Mouse (Mus musculus): Measurements from ENCODE around the gene Vps18. TPM values are rescaled to one million over a fixed set of nuclear protein-coding genes. Genes with fewer than 3 reads are reported as not detected.

Vps18 gene
- polyA plus RNA-seq, 1 experiment from 2014 or later: 22.6 TPM

DNA sequence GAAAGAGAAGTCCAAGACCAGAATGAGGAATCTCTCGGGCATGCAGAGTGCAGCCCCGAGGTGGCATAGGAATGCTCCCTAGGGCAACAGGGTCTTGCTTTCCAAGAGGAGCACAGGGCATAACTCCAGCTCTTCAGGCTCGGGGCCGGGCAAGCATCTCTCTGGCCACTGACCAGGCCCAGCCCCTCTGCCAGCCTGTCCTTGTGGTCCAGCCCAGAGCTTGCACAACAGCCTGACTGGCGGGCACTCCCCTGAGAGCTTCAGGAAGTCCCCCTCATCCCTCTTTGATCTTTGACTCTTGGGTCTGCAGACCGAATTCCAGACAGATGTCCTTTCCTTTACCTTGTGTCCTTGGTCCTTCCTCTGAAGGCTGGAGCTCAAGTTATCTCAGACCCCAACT lies 14.3 kb downstream of the Vps18 start:
- Histone ChIP-seq H3K27ac (replicated peaks; ENCODE audit: low read depth, low read length) (no peak overlapping the region), H3K36me3 (ENCODE audit: control insufficient read depth, insufficient read depth, low read length) (peaks cover 18% of the 10 kb centered on the region), H3K4me1 (ENCODE audit: control insufficient read depth, insufficient read depth, low read length) (peaks cover 12% of the 10 kb centered on the region; the same call in 1 of the 2 replicates), H3K4me3 (replicated peaks; ENCODE audit: low read depth, low read length) (no peak overlapping the region), H3K27me3 (ENCODE audit: control insufficient read depth, insufficient read depth, low read length) (no peaks in the 10 kb centered on the region), H3K9ac (replicated peaks; ENCODE audit: low read length) (no peak overlapping the region), H3K9me3 (ENCODE audit: control insufficient read depth, low read length) (no peaks in the 10 kb centered on the region), H3K4me2 (ENCODE audit: low read length) (no peak overlapping the region)
- 79% methylated on average over 6 of the region's 6 CpGs for WGBS
- no peak for ATAC-seq (ENCODE audit: low FRiP score, low TSS enrichment)
- DNase-seq: no peak

DNA sequence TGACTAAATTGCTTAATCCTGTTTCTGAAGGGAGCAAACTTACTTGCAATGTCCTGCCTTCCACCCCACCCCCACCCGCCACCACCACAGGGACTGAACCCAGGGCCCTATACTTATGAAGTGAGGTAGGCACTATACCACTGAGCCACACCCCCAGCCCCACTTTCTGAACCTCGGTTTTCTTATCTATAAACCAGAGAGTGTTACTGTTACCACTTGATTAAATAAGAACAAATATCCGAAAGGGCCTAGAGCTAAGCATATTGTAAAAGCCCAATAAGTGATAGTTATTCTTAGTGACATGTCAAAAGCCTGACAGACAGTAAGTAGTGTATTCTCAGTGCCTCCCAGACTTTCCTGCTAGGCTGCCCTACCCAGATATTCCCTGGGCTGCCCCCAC lies 15.9 kb downstream of the Vps18 start:
- H3K9me3 ChIP-seq (ENCODE audit: control insufficient read depth, low read length): no peaks in the 10 kb centered on the region
- H3K27me3 ChIP-seq (ENCODE audit: control insufficient read depth, insufficient read depth, low read length): no peaks in the 10 kb centered on the region
- peaks cover 12% of the 10 kb centered on the region; the same call in 1 of the 2 replicates for H3K4me1 ChIP-seq (ENCODE audit: control insufficient read depth, insufficient read depth, low read length)
- no peak for DNase-seq
- H3K4me3 ChIP-seq (replicated peaks; ENCODE audit: low read depth, low read length): no peak overlapping the region
- H3K27ac ChIP-seq (replicated peaks; ENCODE audit: low read depth, low read length): no peak overlapping the region
- peaks cover 4% of the 10 kb centered on the region for H3K36me3 ChIP-seq (ENCODE audit: control insufficient read depth, insufficient read depth, low read length)
- no peak overlapping the region for H3K9ac ChIP-seq (replicated peaks; ENCODE audit: low read length)
- H3K4me2 ChIP-seq (ENCODE audit: low read length): no peak overlapping the region
- WGBS: 54% methylated on average over 3 of the region's 3 CpGs
- ATAC-seq (ENCODE audit: low FRiP score, low TSS enrichment): no peak

DNA sequence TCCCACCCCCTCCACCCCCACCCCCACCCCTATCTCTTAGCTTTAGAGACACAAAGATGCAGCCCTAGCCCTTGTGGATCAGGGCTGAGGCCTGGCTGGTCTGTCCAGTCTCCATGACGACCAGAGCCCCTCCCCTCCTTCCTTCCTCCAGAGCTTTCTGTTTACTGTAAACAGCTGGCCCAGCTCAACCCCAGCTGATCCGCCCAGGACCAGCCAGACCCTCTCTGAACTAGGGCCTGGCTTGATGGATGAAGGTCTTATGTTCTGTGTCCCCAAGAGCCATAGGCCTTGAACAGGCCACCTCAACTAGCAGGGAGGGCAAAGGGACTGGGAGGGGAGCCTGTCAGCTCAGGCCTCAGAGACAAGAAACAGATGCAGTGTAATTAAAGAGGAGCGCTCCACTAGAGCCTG lies 16.3 kb downstream of the Vps18 start:
- Histone ChIP-seq H3K4me1 (ENCODE audit: control insufficient read depth, insufficient read depth, low read length) (peaks cover 12% of the 10 kb centered on the region; the same call in 1 of the 2 replicates), H3K27me3 (ENCODE audit: control insufficient read depth, insufficient read depth, low read length) (no peaks in the 10 kb centered on the region), H3K4me2 (ENCODE audit: low read length) (no peak overlapping the region), H3K9ac (replicated peaks; ENCODE audit: low read length) (no peak overlapping the region), H3K4me3 (replicated peaks; ENCODE audit: low read depth, low read length) (no peak overlapping the region), H3K9me3 (ENCODE audit: control insufficient read depth, low read length) (no peaks in the 10 kb centered on the region), H3K27ac (replicated peaks; ENCODE audit: low read depth, low read length) (no peak overlapping the region), H3K36me3 (ENCODE audit: control insufficient read depth, insufficient read depth, low read length) (no peaks in the 10 kb centered on the region)
- 23% methylated on average over 3 of the region's 3 CpGs for WGBS
- peak; percentile 46 for DNase-seq
- ATAC-seq (ENCODE audit: low FRiP score, low TSS enrichment): no peak

DNA sequence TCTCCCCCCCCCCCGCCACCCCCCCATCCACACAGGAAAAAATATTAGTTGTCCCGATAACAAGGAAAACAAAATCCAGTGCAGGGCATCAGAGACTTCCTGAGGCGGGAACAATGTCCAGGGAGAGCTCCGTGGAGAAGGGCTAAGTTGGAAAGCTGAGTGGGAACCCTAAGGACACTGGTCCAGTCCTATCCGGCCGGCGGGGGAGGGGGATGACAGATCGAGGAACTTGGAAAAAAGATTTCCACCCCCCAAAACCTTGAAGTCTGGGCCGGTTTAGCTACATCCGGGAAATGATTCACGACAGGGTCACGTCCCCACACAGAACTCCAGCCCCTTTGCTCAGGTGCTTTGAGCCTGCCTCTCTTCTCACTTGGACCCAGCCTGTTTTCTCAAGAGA lies 23.0 kb downstream of the Vps18 start:
- ATAC-seq (ENCODE audit: low FRiP score, low TSS enrichment) (no peak), DNase-seq (no peak)
- Histone ChIP-seq H3K9ac (replicated peaks; ENCODE audit: low read length) (no peak overlapping the region), H3K9me3 (ENCODE audit: control insufficient read depth, low read length) (no peaks in the 10 kb centered on the region), H3K27me3 (ENCODE audit: control insufficient read depth, insufficient read depth, low read length) (0 out of 2 replicates have a peak, but pooled peaks cover 6% of the 10 kb centered on the region), H3K4me2 (ENCODE audit: low read length) (no peak overlapping the region), H3K4me1 (ENCODE audit: control insufficient read depth, insufficient read depth, low read length) (0 out of 2 replicates have a peak, but pooled peaks cover 7% of the 10 kb centered on the region), H3K27ac (replicated peaks; ENCODE audit: low read depth, low read length) (no peak overlapping the region), H3K4me3 (replicated peaks; ENCODE audit: low read depth, low read length) (no peak overlapping the region), H3K36me3 (ENCODE audit: control insufficient read depth, insufficient read depth, low read length) (no peaks in the 10 kb centered on the region)
- WGBS: 54% methylated on average over 12 of the region's 12 CpGs

DNA sequence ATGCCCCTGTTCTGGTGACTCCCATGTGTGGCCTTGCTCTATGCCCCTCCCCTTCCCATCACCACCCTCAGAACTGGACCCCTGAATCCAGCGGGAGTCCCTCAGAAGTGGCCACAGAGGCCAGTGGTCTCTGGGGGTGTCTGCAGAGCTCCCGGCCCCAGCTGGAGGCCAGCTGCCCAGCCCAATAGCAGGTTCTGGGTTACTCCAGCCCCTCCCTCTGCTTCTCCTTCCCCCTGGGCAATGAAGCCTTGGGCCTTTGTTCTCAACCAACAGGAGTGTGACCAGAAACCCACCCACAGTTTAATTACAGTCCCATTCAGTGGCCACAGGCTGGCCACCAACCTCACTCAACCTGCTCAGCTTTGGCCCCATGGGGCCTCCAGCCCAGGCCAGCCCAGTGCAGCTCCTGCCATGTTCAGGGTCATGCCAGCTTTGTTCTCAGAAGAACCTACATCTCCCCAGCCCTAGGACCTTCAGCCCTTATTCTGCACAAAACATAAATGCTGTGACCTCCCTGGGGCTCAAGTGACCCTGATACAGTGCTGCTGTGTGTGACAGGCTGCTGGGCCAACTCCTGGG lies 23.9 kb downstream of the Vps18 start:
- DNase-seq (no peak), ATAC-seq (ENCODE audit: low FRiP score, low TSS enrichment) (no peak)
- Histone ChIP-seq H3K36me3 (ENCODE audit: control insufficient read depth, insufficient read depth, low read length) (no peaks in the 10 kb centered on the region), H3K4me2 (ENCODE audit: low read length) (no peak overlapping the region), H3K4me1 (ENCODE audit: control insufficient read depth, insufficient read depth, low read length) (0 out of 2 replicates have a peak, but pooled peaks cover 7% of the 10 kb centered on the region), H3K9me3 (ENCODE audit: control insufficient read depth, low read length) (no peaks in the 10 kb centered on the region), H3K27ac (replicated peaks; ENCODE audit: low read depth, low read length) (no peak overlapping the region), H3K27me3 (ENCODE audit: control insufficient read depth, insufficient read depth, low read length) (peaks cover 7% of the 10 kb centered on the region; the same call in 1 of the 2 replicates), H3K9ac (replicated peaks; ENCODE audit: low read length) (no peak overlapping the region), H3K4me3 (replicated peaks; ENCODE audit: low read depth, low read length) (no peak overlapping the region)
- 20% methylated on average over 2 of the region's 2 CpGs for WGBS

DNA sequence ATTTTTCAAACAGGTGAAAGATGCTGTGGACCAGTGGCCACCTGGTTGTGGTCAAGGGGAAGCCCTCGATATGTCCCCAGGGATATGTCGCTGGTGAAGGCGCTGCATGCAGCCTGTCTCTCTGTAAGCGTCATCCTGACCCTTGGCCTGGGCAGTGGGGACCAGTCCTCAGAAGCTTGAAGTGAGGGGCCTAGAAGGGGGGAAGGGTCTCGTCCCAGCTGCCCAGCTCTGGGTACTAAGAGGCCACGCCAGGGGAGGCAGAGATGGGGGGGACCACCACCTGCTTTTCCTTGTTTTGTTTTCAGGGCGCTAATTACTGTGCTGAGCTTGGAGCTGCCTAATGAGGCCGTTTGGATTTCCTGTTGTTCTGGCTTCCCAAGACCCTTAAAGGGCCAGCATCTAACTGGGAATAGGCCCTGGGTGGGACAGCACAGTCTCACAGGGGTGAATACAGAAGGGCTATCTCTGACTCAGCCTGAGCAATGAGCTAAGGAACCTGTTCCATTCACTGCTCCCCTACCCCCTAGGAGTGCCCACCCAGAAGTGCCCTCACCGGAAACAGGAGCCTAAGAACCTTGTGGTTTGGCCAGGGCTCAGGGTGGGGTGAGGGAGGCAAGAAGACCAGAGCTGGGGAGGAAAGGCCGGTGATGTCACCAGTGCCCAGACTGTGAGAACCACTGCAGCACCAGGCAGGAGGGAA lies 25.4 kb downstream of the Vps18 start:
- 33% methylated on average over 10 of the region's 10 CpGs for WGBS
- Histone ChIP-seq H3K9ac (replicated peaks; ENCODE audit: low read length) (no peak overlapping the region), H3K9me3 (ENCODE audit: control insufficient read depth, low read length) (no peaks in the 10 kb centered on the region), H3K4me1 (ENCODE audit: control insufficient read depth, insufficient read depth, low read length) (0 out of 2 replicates have a peak, but pooled peaks cover 7% of the 10 kb centered on the region), H3K36me3 (ENCODE audit: control insufficient read depth, insufficient read depth, low read length) (no peaks in the 10 kb centered on the region), H3K27ac (replicated peaks; ENCODE audit: low read depth, low read length) (no peak overlapping the region), H3K4me3 (replicated peaks; ENCODE audit: low read depth, low read length) (no peak overlapping the region), H3K4me2 (ENCODE audit: low read length) (no peak overlapping the region), H3K27me3 (ENCODE audit: control insufficient read depth, insufficient read depth, low read length) (peaks cover 19% of the 10 kb centered on the region; the same call in 1 of the 2 replicates)
- no peak for DNase-seq
- 0 out of 2 replicates have a peak, but pooled peaks have one; percentile 14 for ATAC-seq (ENCODE audit: low FRiP score, low TSS enrichment)

DNA sequence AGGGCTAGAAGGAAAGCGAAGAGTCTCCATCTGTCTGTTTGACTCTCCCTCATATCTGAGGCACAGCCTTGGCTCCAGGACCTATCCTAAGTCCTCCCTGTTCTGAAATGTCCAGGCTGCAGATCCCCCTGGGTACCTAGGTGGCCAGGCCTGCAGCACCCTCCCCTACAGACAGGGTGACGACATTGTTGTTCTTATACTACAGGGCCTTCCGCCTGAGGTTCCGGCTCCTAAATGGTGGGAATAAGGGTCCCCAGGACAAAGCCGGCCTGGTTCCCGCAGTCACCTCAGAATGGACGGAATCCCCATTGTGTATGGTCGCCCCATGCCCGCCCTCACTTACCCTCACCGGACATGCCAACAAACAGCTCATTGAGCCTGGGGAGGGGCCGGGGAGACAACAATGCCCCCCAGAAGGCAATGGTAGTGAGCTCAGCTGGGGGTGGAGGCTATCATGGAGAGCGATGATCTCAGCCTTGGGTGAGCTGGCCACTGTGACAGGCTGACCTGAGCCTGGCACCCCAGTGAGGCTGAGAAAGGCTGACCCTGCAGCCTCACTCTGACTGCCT lies 26.3 kb downstream of the Vps18 start:
- Histone ChIP-seq H3K4me3 (replicated peaks; ENCODE audit: low read depth, low read length) (no peak overlapping the region), H3K27me3 (ENCODE audit: control insufficient read depth, insufficient read depth, low read length) (peaks cover 19% of the 10 kb centered on the region; the same call in 1 of the 2 replicates), H3K36me3 (ENCODE audit: control insufficient read depth, insufficient read depth, low read length) (no peaks in the 10 kb centered on the region), H3K9ac (replicated peaks; ENCODE audit: low read length) (no peak overlapping the region), H3K9me3 (ENCODE audit: control insufficient read depth, low read length) (no peaks in the 10 kb centered on the region), H3K4me1 (ENCODE audit: control insufficient read depth, insufficient read depth, low read length) (0 out of 2 replicates have a peak, but pooled peaks cover 7% of the 10 kb centered on the region), H3K27ac (replicated peaks; ENCODE audit: low read depth, low read length) (no peak overlapping the region), H3K4me2 (ENCODE audit: low read length) (no peak overlapping the region)
- no peak for ATAC-seq (ENCODE audit: low FRiP score, low TSS enrichment)
- DNase-seq: no peak
- WGBS: 70% methylated on average over 12 of the region's 12 CpGs

DNA sequence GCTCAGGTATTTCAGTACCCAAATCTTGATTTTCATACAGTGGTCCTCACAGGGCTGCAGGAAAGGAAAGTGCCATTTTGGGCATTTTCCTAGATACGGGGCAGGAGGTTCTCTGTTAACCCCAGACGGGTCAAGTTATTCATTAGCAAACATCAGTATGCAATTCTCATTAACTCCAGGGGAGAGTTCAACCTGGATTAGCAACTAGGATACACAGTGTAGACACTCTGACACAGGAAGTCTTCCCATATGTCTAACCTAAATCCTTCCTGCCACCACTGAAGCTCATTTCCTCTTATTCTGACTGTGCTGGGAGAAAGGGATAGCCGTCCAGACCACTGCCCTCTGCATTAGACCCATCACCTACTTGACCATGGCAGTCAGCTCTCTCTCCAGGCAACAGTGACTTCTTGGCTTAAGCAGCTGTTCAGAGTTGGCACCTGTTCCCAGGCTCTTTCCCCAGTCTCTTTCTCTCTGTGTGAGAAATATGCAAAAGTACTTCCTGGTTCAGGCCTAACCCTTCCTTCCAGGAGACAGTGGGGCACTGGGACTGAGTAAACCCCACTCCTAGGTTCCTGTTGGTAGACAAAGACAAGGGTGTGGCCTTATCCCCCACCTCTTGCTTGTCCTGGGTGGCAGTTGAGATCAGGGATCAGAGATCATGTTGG lies 29.6 kb downstream of the Vps18 start:
- no peak overlapping the region for H3K27ac ChIP-seq (replicated peaks; ENCODE audit: low read depth, low read length)
- no peak overlapping the region for H3K4me3 ChIP-seq (replicated peaks; ENCODE audit: low read depth, low read length)
- ATAC-seq (ENCODE audit: low FRiP score, low TSS enrichment): no peak
- peaks cover 50% of the 10 kb centered on the region for H3K27me3 ChIP-seq (ENCODE audit: control insufficient read depth, insufficient read depth, low read length)
- no peak overlapping the region for H3K9ac ChIP-seq (replicated peaks; ENCODE audit: low read length)
- DNase-seq: no peak
- no peaks in the 10 kb centered on the region for H3K9me3 ChIP-seq (ENCODE audit: control insufficient read depth, low read length)
- WGBS: 78% methylated on average over 3 of the region's 3 CpGs
- H3K4me1 ChIP-seq (ENCODE audit: control insufficient read depth, insufficient read depth, low read length): peaks cover 19% of the 10 kb centered on the region
- H3K36me3 ChIP-seq (ENCODE audit: control insufficient read depth, insufficient read depth, low read length): no peaks in the 10 kb centered on the region
- H3K4me2 ChIP-seq (ENCODE audit: low read length): no peak overlapping the region

Data from midbrain, embryonic 14.5 days (tissue).